Mouse (Mus musculus) hindbrain, embryonic 13.5 days (tissue): ENCODE results near the gene Sorbs1. TPM values are rescaled to one million over a fixed set of nuclear protein-coding genes. Genes with fewer than 3 reads are reported as not detected.

Source experiments
- ATAC-seq: fragments of 200-750 bp; cut with Nextera tagmentation; 2 replicates; pipeline ENCODE4 v1.8.0; 2017; ENCODE audit warnings: moderate TSS enrichment; ENCODE audit not compliant: low FRiP score
- H3K27ac ChIP-seq: fragments of 300-500 bp; sonication (generic); 2 replicates; pipeline ENCODE4 v1.5.1; 2015; ENCODE audit warnings: inconsistent platforms, mild to moderate bottlenecking, moderate library complexity
- H3K27me3 ChIP-seq: fragments of 300-500 bp; sonication (generic); 2 replicates; pipeline ENCODE4 v1.6.1; 2015; ENCODE audit warnings: mild to moderate bottlenecking, inconsistent platforms
- H3K36me3 ChIP-seq: fragments of 300-500 bp; sonication (generic); 2 replicates; pipeline ENCODE4 v1.6.1; 2015; ENCODE audit warnings: mild to moderate bottlenecking, inconsistent platforms
- H3K4me1 ChIP-seq: fragments of 300-500 bp; sonication (generic); replicated peaks from 2 replicates; pipeline ENCODE4 v1.6.1; 2015; ENCODE audit warnings: inconsistent platforms
- H3K4me2 ChIP-seq: fragments of 300-500 bp; sonication (generic); 2 replicates; pipeline ENCODE4 v1.6.1; 2015; ENCODE audit warnings: inconsistent platforms, mild to moderate bottlenecking, moderate library complexity
- H3K4me3 ChIP-seq: fragments of 300-500 bp; sonication (generic); 2 replicates; pipeline ENCODE4 v1.5.1; 2015; ENCODE audit warnings: mild to moderate bottlenecking, inconsistent platforms
- H3K9ac ChIP-seq: fragments of 300-500 bp; sonication (generic); 2 replicates; pipeline ENCODE4 v1.6.1; 2015; ENCODE audit warnings: mild to moderate bottlenecking, inconsistent platforms
- H3K9me3 ChIP-seq: fragments of 300-500 bp; sonication (generic); 2 replicates; pipeline ENCODE4 v1.6.1; 2016; ENCODE audit warnings: inconsistent platforms
- WGBS: fragments of 180-500 bp; shearing (Covaris S2); methylation state at CpG from one replicate; pipeline ENCODE4 v1.1.7; 2015; 5-methylcytosine and 5-hydroxymethylcytosine counted together
- polyA plus RNA-seq: library from polyadenylated mRNA; unstranded; fragments of >200 nt; fragmentation: Nextera tagmentation; extraction: Ambion mirVana; gene quantifications from 2 replicates; pipeline ENCODE4 v1.2.1, GENCODE M21; 2015

Sorbs1 gene
- polyA plus RNA-seq, 1 experiment from 2014 or later: 100 TPM

DNA sequence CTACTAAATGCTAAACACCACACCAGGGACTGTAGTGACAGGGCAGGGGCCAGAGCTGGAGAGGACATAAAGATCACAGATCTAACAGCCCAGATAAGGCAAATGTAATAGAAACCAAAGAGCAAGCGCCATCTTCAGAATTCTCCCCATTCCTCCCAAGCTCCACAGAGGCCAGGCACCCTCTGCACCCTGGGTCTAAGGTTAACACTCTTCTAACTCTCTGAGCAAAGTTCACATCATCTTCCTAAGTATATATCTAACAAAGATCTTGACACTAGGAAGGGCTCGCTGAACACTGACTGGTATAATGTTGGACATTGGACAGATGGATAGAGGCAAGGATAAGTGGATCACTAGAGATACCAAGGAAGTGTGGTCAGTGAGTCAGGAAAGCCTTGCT is 22.1 kb downstream of the Sorbs1 start:
- Histone ChIP-seq H3K36me3 (no peaks in the 10 kb centered on the region), H3K9me3 (no peaks in the 10 kb centered on the region), H3K27ac (no peak overlapping the region; the same call in 1 of the 2 replicates), H3K4me3 (no peak overlapping the region), H3K4me1 (peaks cover 68% of the 10 kb centered on the region), H3K27me3 (no peaks in the 10 kb centered on the region), H3K9ac (no peak overlapping the region), H3K4me2 (no peak overlapping the region)
- ATAC-seq: no peak
- WGBS: 91% methylated on average over 2 of the region's 2 CpGs

DNA sequence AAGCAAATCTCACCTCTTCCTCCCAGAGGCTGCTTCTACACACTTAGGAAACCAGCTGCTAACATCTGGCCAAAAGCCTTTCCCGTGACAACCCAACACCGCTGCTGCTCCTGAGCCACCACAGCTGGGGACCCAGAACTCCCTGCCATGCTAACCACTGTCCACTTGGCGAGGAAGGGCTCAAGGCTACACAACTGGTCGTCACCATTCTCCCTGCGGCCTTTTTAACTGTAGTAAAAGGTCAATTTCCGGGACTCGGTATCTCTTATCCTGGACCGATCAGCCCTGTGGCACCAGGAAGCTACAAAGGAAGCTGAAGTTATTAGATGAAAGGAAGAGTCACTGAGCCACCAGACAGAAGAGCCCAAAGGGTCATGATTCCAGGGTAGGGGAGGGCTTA is 22.8 kb downstream of the Sorbs1 start:
- no peaks in the 10 kb centered on the region for H3K9me3 ChIP-seq
- H3K4me3 ChIP-seq: no peak overlapping the region
- H3K27ac ChIP-seq: peak overlapping the region; percentile 9; the same call in 1 of the 2 replicates
- H3K36me3 ChIP-seq: no peaks in the 10 kb centered on the region
- WGBS: 77% methylated on average over 8 of the region's 8 CpGs
- H3K4me2 ChIP-seq: no peak overlapping the region
- no peak overlapping the region for H3K9ac ChIP-seq
- H3K4me1 ChIP-seq: peaks cover 69% of the 10 kb centered on the region
- no peak for ATAC-seq
- H3K27me3 ChIP-seq: no peaks in the 10 kb centered on the region

DNA sequence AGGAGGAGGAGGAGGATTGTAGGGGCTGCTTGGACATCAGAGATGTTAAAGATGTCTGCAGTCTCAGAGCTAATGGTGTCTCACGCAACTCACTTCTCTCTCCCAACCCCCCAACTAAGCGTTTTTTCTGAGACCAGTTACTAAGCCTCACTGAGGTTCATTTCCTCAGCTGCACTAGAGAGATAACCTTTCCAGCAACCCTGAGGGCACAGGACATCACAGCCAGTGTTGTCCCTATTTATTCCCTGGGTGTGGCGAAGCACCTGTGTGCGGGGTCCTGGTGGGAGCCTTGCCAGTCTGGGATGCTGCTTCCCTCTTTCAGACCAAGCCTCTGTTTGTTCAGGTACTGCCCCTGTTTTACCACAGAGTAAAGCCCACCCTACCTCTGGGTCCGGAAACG is 23.9 kb downstream of the Sorbs1 start:
- 0 out of 2 replicates have a peak overlapping the region, but pooled peaks have one; percentile 9 for H3K27ac ChIP-seq
- no peak overlapping the region for H3K9ac ChIP-seq
- H3K4me1 ChIP-seq: peaks cover 69% of the 10 kb centered on the region
- 79% methylated on average over 6 of the region's 6 CpGs for WGBS
- no peaks in the 10 kb centered on the region for H3K9me3 ChIP-seq
- H3K4me3 ChIP-seq: no peak overlapping the region
- no peaks in the 10 kb centered on the region; the same call in 1 of the 2 replicates for H3K36me3 ChIP-seq
- no peaks in the 10 kb centered on the region for H3K27me3 ChIP-seq
- no peak overlapping the region for H3K4me2 ChIP-seq
- ATAC-seq: no peak

DNA sequence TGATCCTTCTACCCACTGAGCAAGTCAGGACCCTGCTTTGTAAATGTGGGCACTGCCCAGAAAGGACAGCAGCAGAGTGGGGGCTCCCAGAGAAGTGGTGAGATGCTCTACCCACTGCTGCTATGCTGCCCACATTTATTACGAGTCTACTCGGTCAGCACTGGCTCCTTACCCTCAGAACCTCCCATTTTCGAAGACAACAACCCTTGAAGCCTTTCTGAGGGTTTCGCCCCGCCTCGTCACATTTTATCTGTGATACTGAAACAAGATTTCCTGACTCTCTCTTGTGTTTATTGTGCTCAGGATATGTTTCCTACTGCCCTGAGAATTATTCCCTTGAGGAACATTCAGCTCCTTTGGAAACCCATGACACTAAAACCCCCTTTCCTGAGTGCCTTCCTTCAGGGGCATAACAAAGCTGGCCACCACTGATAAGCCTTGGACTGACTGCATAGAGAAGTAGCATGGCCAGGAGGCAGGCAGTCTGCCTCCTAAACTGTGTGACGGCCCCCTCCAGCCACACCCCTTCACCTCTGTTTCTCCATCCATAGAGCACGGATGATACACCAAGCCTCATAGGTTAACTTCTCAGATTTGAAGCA is 24.6 kb downstream of the Sorbs1 start:
- H3K4me3 ChIP-seq: no peak overlapping the region
- no peaks in the 10 kb centered on the region for H3K9me3 ChIP-seq
- peaks cover 69% of the 10 kb centered on the region for H3K4me1 ChIP-seq
- H3K27me3 ChIP-seq: no peaks in the 10 kb centered on the region
- peaks cover 5% of the 10 kb centered on the region for H3K36me3 ChIP-seq
- H3K4me2 ChIP-seq: no peak overlapping the region
- H3K27ac ChIP-seq: peak overlapping the region; percentile 25; the same call in 1 of the 2 replicates
- H3K9ac ChIP-seq: peak overlapping the region; percentile 39; the same call in 1 of the 2 replicates
- no peak for ATAC-seq
- 68% methylated on average over 8 of the region's 8 CpGs for WGBS

DNA sequence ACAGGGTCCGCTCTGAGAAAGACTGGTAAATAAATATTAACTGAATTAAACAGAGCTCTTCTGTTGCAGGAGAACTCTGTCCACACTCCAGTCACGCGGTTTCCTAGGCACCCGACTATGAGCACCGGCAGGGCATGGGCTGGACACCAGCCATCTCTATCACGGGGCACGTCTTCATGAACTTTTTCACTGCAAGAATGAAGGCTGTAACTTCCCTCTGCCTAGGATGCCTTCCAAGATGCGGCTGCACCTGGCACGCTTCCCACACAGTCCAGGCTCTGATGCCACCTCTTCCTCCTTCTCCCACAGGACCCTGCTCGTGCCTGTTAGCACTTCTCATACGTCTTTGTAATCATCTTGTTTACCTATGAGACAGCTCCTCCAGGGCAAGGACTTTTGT is 26.0 kb downstream of the Sorbs1 start:
- Histone ChIP-seq H3K4me1 (peaks cover 59% of the 10 kb centered on the region), H3K27me3 (no peaks in the 10 kb centered on the region), H3K4me2 (no peak overlapping the region), H3K9ac (no peak overlapping the region), H3K36me3 (peaks cover 10% of the 10 kb centered on the region), H3K27ac (peak overlapping the region; percentile 53), H3K4me3 (no peak overlapping the region), H3K9me3 (no peaks in the 10 kb centered on the region)
- 61% methylated on average over 11 of the region's 11 CpGs for WGBS
- peak; percentile 66 for ATAC-seq

DNA sequence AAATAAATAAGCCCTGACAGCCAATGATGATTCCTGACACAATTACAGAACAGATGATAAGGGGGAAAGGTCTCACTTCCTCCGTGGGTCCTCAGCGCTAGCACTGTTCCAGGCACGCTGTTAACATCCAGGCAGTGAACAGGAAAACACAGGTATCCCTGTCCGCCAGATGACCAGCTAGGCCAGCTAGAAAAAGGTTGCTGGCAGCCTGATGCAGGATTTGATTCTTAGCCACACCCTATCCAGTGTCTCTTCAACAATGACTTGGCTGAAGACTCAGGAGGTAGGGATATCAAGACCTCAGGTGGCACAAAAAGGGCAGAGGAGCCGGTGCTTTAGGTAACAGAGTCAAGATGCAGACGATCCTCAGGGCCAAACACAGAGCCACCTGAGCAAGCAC is 32.5 kb downstream of the Sorbs1 start:
- Histone ChIP-seq H3K27ac (no peak overlapping the region), H3K4me2 (no peak overlapping the region), H3K27me3 (no peaks in the 10 kb centered on the region), H3K36me3 (peaks cover 10% of the 10 kb centered on the region), H3K9me3 (no peaks in the 10 kb centered on the region), H3K4me1 (peaks cover 32% of the 10 kb centered on the region), H3K4me3 (no peak overlapping the region), H3K9ac (no peak overlapping the region)
- no peak for ATAC-seq
- WGBS: 83% methylated on average over 6 of the region's 6 CpGs

DNA sequence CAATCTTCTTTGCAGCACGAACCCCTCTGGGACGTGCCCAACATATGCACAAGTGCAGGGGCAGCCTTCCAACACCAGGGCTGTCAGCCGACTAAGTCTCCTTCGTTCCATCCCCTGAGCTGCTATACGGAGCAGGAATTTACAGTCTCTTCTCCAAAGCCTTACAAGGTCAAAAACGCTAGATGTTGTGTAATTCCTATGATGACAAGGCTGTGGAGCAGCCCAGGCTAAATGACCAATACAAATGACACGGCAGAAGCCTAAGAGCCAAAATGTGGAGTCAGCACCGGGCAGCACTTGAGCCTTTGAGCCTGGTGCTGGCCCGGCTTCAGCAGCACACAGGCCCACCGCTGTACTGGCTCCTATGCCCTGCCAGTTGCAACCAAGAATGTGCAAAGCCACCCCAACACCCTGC is 35.4 kb downstream of the Sorbs1 start:
- H3K36me3 ChIP-seq: no peaks in the 10 kb centered on the region
- H3K4me1 ChIP-seq: peaks cover 32% of the 10 kb centered on the region
- H3K4me2 ChIP-seq: no peak overlapping the region
- no peaks in the 10 kb centered on the region for H3K9me3 ChIP-seq
- H3K9ac ChIP-seq: no peak overlapping the region
- peak overlapping the region; percentile 53; the same call in 1 of the 2 replicates for H3K27ac ChIP-seq
- WGBS: 74% methylated on average over 10 of the region's 10 CpGs
- H3K27me3 ChIP-seq: no peaks in the 10 kb centered on the region
- 0 out of 2 replicates have a peak, but pooled peaks have one; percentile 41 for ATAC-seq
- no peak overlapping the region for H3K4me3 ChIP-seq

DNA sequence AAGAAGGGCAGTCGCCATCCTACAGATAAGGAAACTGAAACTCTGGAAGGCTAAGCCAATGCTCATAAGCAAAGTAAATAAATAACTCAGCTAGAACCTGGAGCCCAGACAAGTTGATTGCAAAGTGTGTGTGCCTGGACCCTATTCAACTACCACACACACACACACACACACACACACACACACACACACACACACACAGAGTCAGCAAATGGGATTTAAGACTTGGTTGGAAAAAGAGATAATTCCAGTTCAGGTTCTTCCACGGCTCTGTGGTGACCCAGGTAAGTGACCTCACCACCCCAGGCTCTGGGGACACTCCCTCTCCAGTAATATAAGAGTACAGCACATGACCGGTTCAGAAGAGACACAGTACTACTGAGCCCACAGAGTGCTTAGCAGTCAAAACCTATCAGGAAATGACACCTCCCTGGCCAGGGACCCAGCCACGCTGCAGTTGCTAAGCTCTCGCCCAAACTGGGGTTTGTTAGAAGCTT is 36.1 kb downstream of the Sorbs1 start:
- Histone ChIP-seq H3K9ac (no peak overlapping the region), H3K9me3 (no peaks in the 10 kb centered on the region), H3K27me3 (no peaks in the 10 kb centered on the region), H3K4me1 (peaks cover 32% of the 10 kb centered on the region), H3K4me3 (no peak overlapping the region), H3K27ac (no peak overlapping the region), H3K4me2 (no peak overlapping the region), H3K36me3 (no peaks in the 10 kb centered on the region)
- 75% methylated on average over 5 of the region's 5 CpGs for WGBS
- ATAC-seq: no peak

DNA sequence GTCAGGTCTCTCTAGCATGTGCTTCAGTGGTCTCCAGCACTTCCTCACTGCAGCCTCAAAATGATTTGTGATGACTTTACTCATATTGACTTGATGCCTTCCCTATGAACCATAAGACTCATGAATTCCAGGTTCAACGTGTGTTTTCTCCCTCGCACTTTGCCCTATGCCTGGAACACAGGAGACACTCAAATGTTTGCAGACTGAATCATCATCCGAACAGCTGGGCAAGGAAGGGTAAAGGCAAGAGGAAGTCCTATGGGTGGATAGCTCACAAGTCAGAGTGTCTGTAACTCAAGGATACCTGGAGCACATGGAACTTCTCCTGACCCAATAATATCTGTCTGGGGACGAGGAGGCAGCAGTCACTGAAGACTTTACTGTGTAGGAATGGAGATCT is 37.1 kb downstream of the Sorbs1 start:
- H3K27me3 ChIP-seq: no peaks in the 10 kb centered on the region
- no peaks in the 10 kb centered on the region for H3K9me3 ChIP-seq
- no peak overlapping the region for H3K4me3 ChIP-seq
- no peak for ATAC-seq
- H3K4me1 ChIP-seq: peaks cover 38% of the 10 kb centered on the region
- no peaks in the 10 kb centered on the region for H3K36me3 ChIP-seq
- no peak overlapping the region for H3K27ac ChIP-seq
- H3K4me2 ChIP-seq: no peak overlapping the region
- WGBS: 93% methylated on average over 4 of the region's 4 CpGs
- H3K9ac ChIP-seq: no peak overlapping the region

DNA sequence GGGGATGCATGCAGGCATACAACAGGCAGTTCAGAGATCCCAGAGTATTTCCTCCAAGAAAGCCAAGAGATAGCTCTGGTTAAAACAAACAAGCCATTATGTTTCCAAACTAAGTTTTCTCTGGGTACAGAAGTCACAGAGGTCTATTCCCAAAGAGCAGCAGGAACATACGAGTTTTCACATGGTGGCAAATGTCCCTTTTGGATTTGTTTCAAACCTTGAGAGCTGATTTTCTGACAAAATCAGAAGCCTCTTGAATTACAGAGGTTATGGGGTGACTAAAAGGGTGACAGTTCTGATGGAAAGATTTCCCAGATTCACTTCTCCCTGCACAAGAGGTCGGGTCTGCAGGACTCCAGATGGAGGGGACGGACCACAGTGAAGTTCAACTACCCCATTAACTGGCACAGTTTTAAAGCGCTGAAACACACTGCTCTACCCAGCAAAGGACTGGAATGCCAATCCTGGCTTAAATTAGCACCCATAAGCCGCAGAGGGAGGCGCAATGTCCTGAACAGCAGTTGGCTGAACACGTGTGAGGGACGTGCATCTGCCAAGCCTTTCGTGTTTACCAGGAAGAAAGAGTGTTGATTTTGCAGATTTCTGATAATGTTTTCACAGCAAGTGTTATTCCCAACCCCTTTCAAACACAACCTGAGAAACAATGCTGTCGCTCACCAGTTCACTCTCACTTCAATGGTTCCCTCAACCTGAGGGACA is 41.9 kb downstream of the Sorbs1 start:
- Histone ChIP-seq H3K27ac (0 out of 2 replicates have a peak overlapping the region, but pooled peaks have one; percentile 13), H3K4me2 (no peak overlapping the region), H3K9ac (no peak overlapping the region), H3K9me3 (no peaks in the 10 kb centered on the region), H3K4me3 (no peak overlapping the region), H3K4me1 (peaks cover 29% of the 10 kb centered on the region), H3K36me3 (peaks cover 4% of the 10 kb centered on the region; the same call in 1 of the 2 replicates), H3K27me3 (no peaks in the 10 kb centered on the region)
- no peak for ATAC-seq
- WGBS: 85% methylated on average over 10 of the region's 10 CpGs

DNA sequence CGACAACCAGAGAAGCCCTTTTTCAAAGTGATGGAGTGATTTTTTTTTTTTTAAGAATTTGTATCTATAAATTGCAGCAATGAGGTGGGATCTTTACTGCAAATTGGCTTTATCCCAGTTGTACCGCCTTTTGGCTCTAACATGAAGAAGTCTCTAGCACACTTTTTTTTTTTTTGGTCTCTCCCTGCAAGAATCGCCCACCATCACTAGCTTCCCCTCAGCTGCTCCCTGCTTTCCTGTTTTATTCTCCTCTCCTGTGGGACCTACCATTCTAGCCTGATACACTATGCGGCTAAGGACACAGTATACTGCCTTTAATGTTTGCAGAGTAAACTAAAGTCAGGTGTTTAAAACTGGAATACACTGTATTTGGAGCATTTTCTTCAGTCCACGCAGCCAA is 43.8 kb downstream of the Sorbs1 start:
- WGBS: 87% methylated on average over 5 of the region's 5 CpGs
- Histone ChIP-seq H3K27ac (no peak overlapping the region), H3K27me3 (no peaks in the 10 kb centered on the region), H3K4me2 (no peak overlapping the region), H3K9me3 (no peaks in the 10 kb centered on the region), H3K9ac (no peak overlapping the region), H3K4me3 (no peak overlapping the region), H3K4me1 (peaks cover 42% of the 10 kb centered on the region), H3K36me3 (peaks cover 4% of the 10 kb centered on the region; the same call in 1 of the 2 replicates)
- no peak for ATAC-seq

DNA sequence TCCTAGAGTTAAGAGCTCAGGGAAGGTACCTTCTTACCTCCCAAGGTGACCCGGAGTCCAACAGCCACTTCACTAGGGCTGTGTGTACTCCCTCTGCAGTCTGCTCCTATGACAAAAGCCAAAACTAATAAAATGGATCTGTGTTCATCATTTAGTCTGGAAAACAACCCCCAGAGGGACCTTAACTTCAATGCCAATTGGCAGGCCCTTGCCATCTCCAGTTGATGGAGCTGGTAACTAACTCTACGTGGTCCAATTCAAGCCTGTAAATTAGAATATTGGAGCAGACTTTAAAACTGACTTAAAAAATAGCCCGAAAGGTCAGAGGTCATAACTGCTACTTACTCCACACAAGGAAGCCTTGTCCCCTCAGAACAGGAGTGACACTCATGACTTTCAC is 45.3 kb downstream of the Sorbs1 start:
- 82% methylated on average over 3 of the region's 3 CpGs for WGBS
- Histone ChIP-seq H3K9me3 (no peaks in the 10 kb centered on the region), H3K27me3 (no peaks in the 10 kb centered on the region)

More for the DNA sequence above, 45.3 kb downstream of the Sorbs1 start:
- peaks cover 4% of the 10 kb centered on the region; the same call in 1 of the 2 replicates for H3K36me3 ChIP-seq
- H3K4me3 ChIP-seq: no peak overlapping the region
- peaks cover 47% of the 10 kb centered on the region for H3K4me1 ChIP-seq
- no peak for ATAC-seq
- no peak overlapping the region for H3K27ac ChIP-seq
- no peak overlapping the region for H3K9ac ChIP-seq
- H3K4me2 ChIP-seq: no peak overlapping the region
